Mouse (Mus musculus): ENCODE results near the gene Zfp362.

The Zfp362 gene

GRCm38 (mm10) chr4:128759214-128759613, 46.6 kb downstream of the Zfp362 start:
- no peak for DNase-seq (ENCODE audit: low read depth)

- DNase-seq (ENCODE audit: low read depth), result no peak
Observed at GRCm38 (mm10) chr4:128755900-128756299, 49.9 kb downstream of the Zfp362 start.

- no peak for DNase-seq (ENCODE audit: low read depth)
Observed at GRCm38 (mm10) chr4:128755064-128755463, 50.8 kb downstream of the Zfp362 start, which contains the start of gene A3galt2. A3galt2 (plus strand) TSS chr4:128755364.

- no peak for DNase-seq (ENCODE audit: low read depth)
Observed at GRCm38 (mm10) chr4:128753571-128753970, 52.3 kb downstream of the Zfp362 start.

GRCm38 (mm10) chr4:128752031-128752757, 53.7 kb downstream of the Zfp362 start:
- no peak for DNase-seq (ENCODE audit: low read depth)

GRCm38 (mm10) chr4:128751006-128751405, 54.8 kb downstream of the Zfp362 start:
- no peak for DNase-seq (ENCODE audit: low read depth)

- DNase-seq (ENCODE audit: low read depth), result no peak
Observed at GRCm38 (mm10) chr4:128748309-128748708, 57.5 kb downstream of the Zfp362 start.

- DNase-seq (ENCODE audit: low read depth), result no peak
Observed at GRCm38 (mm10) chr4:128747614-128748270, 58.1 kb downstream of the Zfp362 start.

- no peak for DNase-seq (ENCODE audit: low read depth)
Observed at GRCm38 (mm10) chr4:128745160-128745559, 60.7 kb downstream of the Zfp362 start.

GRCm38 (mm10) chr4:128743031-128743626, 62.7 kb downstream of the Zfp362 start:
- DNase-seq (ENCODE audit: low read depth), result no peak

GRCm38 (mm10) chr4:128742379-128742970, 63.4 kb downstream of the Zfp362 start:
- DNase-seq (ENCODE audit: low read depth), result no peak

- no peak for DNase-seq (ENCODE audit: low read depth)
Observed at GRCm38 (mm10) chr4:128741906-128742305, 63.9 kb downstream of the Zfp362 start.

GRCm38 (mm10) chr4:128740878-128741277, 65.0 kb downstream of the Zfp362 start:
- DNase-seq (ENCODE audit: low read depth), result no peak

- no peak for DNase-seq (ENCODE audit: low read depth)
Observed at GRCm38 (mm10) chr4:128737825-128738610, 67.8 kb downstream of the Zfp362 start.

- no peak for DNase-seq (ENCODE audit: low read depth)
Observed at GRCm38 (mm10) chr4:128737137-128737589, 68.7 kb downstream of the Zfp362 start.

- DNase-seq (ENCODE audit: low read depth), result peak; percentile 77
Observed at GRCm38 (mm10) chr4:128734721-128735671, 70.8 kb downstream of the Zfp362 start.

GRCm38 (mm10) chr4:128734217-128734616, 71.6 kb downstream of the Zfp362 start:
- no peak for DNase-seq (ENCODE audit: low read depth)

- DNase-seq (ENCODE audit: low read depth), result peak; percentile 45
Observed at GRCm38 (mm10) chr4:128733496-128733895, 72.3 kb downstream of the Zfp362 start.

- DNase-seq (ENCODE audit: low read depth), result no peak
Observed at GRCm38 (mm10) chr4:128732794-128733193, 73.1 kb downstream of the Zfp362 start.

- DNase-seq (ENCODE audit: low read depth), result no peak
Observed at GRCm38 (mm10) chr4:128730271-128730670, 75.6 kb downstream of the Zfp362 start.

- DNase-seq (ENCODE audit: low read depth), result peak; percentile 26
Observed at GRCm38 (mm10) chr4:128729709-128730037, 76.2 kb downstream of the Zfp362 start.
